Mouse (Mus musculus) testis, adult 2 months (tissue): Measurements from ENCODE around the gene Ndufb7.

Experiments used
- CTCF ChIP-seq: fragments of 200-500 bp; IDR thresholded peaks from 2 replicates; pipeline ENCODE4 v1.5.1; 2012; ENCODE audit warnings: low read depth, mild to moderate bottlenecking, inconsistent platforms, low read length, moderate library complexity; ENCODE audit not compliant: control insufficient read depth, insufficient read depth, insufficient replicate concordance
- POLR2A ChIP-seq: fragments of 200-500 bp; IDR thresholded peaks from 2 replicates; pipeline ENCODE4 v1.6.1; 2012; ENCODE audit warnings: low read depth, mild to moderate bottlenecking, inconsistent platforms, low read length, moderate library complexity; ENCODE audit not compliant: control insufficient read depth

- TF ChIP-seq CTCF (no peak), POLR2A (no peak)
These were observed 5.9 kb downstream of the Ndufb7 start for GRCm38 (mm10) chr8:83572246-83572812.
